Mouse (Mus musculus) right cerebral cortex, adult 2 months (tissue): ENCODE measurements around the gene Ccdc71.

Experiments
- DNase-seq, 2 experiments: peaks; one replicate each; pipeline ENCODE4 v3.0.0; 2021 to 2022; ENCODE audit warnings: low spot score in 2 of 2

The Ccdc71 gene

DNA sequence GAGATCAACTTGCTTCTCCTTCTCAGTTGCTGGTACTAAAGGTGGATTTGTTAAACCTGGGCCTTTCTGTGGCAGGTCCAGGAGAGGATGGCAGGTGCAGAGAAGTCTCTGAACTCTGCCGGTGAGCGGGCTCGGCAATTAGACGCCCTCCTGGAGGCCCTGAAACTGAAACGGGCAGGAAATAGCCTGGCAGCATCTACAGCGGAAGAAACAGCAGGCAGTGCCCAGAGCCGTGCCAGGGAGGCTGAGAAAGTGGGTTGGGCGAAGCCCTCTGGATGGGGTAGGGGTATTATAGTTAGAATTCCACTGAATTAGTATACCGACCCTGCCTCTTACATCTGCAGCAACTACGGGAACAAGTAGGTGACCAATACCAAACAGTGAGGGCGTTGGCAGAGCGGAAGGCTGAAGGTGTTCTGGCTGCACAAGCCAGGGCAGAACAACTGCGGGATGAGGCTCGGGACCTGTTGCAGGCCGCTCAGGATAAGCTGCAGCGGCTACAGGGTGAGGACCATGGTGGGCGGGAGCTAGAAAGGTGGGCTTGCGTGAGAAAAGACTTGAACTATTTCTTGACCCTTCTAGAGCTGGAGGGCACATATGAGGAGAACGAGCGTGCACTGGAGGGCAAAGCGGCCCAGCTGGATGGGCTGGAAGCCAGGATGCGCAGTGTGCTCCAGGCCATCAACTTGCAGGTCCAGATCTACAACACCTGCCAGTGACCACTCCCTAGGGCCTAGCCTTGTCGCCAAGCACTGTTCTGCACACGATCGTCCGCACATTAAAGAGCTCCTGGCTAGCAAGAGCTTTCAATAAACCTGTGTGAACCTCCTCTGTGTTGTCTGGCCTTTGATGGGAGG, 29.6 kb downstream of the Ccdc71 start:
- DNase-seq = no peak

DNA sequence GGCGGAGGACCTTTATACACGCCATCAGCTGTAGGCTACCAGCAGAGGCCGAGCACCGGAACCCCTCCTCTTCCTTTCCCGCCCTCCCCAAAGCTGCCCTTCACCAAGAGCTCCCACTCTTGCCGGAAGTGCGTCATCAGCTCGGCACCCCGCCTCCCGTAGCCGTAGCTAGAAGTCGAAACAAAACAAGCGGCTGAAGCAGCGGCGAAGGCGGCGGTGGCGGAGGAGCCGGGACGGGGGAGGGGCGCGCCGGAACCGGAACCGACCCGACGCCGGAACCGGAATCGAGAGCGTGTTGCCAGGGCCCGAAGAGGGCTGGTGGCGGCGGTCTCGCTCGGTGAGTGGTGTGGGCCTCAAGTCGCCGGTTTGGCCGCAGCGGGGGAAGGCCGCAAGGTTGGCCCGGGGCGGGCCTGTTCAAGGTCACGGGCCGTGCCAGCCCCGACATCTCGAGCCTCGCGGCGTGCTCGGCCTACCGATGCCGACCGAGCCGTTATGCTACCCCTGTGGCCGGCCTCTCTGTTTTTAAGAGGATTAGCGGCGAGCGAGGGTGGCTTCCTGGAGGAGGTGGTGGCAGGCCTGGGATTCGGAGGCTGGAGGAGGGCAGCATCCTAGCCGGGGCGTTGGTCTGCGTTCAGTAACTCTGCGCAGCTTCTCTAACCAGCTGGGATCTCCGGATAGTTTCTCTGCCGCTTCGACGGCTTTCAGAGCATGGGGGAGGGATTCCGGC, 30.4 kb downstream of the Ccdc71 start, which contains the start of gene Usp19:
Gene Usp19, plus strand, starts transcription at position 44 of the 727 bp plus-strand sequence.
- DNase-seq = peak; percentile 93 to 96

DNA sequence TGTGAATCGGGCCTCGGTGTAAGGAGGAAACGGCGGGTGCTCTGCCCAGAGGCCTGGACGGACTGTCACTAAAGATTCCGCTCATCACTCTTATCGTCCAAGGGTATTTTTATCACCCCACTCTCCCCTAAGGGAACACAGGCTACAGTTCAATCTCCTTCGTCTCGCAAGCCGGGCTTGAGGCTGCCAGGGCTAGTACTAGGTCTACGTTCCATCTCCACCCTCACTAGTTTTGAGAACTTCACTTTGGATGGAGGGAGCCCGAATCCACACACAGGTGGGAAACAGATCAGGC, 30.9 kb downstream of the Ccdc71 start:
- DNase-seq = no peak

DNA sequence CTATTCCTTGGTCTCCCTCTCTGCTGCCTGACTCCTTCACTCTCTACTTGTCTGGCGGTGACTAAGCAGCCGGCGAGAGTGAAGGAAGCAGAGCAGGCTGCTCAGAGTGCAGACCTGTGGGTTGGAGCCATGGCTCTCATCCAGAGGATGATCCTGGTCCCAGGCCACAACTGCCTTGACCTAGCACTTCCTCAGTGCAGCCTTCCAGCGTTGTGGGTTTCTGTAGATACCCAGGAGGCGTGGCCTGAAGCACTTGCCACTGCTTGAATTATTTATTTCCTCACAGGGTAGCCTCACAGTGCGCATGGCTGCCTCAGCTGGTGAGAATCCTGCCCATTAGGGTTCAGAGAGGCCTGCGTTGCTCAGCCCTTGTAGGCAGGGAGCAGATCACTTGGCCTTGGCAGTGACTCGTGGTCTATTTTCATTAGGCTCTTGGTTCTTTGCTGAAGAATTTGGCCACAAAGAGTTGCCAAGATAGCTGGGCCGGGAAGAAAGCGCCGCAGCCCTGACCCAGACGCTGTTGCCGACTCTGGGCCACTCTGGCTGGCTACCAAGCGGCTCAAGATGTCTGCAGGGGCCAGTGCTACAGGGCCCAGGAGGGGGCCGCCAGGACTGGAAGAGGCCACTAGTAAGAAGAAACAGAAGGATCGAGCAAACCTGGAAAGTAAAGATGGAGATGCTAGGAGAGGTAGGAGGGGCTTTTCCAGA, 31.9 kb downstream of the Ccdc71 start:
- DNase-seq = no peak

DNA sequence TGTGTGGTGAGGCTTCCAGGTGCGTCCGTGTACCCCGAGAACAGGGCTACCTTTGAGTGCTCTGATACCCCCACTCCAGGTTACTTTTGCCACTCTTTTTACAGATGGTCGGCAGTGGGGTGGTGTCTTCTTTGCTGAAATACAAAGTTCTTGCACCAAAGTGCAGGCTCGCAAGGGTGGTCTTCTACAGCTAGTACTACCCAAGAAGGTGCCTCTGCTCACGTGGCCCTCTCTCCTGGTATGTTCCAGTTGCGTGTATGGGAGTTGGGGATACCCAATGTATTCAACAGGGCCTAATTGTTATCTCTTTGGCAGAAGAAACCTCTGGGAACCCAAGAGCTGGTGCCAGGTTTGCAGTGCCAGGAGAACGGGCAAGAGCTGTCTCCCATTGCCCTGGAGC, 32.9 kb downstream of the Ccdc71 start:
- DNase-seq = no peak

DNA sequence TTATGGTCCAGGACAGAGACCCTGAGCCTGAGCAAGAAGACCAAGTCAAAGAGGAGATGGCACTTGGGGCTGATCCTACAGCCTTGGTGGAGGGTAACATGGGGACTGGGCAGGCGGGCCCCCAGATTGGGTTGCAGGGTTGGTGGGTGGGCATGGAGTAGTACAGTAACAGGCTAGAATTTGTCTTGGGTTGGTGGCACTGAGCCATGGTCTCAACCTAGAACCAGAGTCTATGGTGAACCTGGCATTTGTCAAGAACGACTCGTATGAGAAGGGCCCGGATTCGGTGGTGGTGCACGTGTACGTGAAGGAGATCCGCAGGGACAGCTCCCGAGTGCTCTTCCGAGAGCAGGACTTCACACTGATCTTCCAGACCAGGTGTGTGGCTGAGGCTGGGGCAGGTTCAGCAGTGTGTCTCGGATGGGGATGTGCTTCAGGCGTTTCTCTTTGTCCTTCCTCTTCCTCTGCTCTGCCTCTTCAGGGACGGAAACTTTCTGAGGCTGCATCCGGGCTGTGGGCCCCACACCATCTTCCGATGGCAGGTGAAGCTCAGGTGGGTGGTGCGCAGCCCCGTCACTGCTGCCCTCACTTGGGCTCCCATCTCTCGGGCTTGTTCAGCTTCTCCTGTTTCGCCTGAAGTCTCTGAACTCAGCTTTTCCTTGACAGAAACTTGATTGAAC, 34.0 kb downstream of the Ccdc71 start:
- DNase-seq = no peak

DNA sequence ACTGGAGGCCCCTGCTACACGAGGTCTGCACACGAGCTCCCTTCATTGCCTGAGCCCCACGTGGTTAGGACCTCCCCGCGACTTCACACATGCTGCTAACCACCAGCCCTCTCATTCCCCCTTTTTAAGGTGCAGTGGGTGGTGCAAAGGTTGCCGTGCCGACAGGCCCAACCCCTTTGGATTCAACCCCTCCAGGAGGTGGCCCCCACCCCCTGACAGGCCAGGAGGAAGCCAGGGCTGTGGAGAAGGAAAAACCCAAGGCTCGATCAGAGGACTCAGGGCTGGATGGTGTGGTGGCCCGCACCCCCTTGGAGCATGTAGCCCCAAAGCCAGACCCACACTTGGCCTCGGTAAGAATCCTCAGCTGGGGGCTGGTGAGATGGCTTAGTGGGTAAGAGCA, 34.6 kb downstream of the Ccdc71 start:
- DNase-seq = no peak

DNA sequence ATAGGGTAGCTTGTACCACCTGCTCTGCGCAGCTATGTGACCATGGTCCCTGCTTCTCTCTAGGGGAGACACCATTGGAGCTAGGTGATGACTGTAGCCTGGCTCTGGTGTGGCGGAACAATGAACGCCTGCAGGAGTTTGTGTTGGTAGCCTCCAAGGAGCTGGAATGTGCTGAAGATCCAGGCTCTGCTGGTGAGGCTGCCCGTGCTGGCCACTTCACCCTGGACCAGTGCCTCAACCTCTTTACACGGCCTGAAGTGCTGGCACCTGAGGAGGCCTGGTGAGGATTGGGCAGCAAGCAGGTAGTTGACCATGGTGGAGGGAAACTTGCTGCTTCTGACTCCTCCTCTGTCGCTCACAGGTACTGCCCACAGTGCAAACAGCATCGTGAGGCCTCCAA, 38.9 kb downstream of the Ccdc71 start:
- DNase-seq = no peak

DNA sequence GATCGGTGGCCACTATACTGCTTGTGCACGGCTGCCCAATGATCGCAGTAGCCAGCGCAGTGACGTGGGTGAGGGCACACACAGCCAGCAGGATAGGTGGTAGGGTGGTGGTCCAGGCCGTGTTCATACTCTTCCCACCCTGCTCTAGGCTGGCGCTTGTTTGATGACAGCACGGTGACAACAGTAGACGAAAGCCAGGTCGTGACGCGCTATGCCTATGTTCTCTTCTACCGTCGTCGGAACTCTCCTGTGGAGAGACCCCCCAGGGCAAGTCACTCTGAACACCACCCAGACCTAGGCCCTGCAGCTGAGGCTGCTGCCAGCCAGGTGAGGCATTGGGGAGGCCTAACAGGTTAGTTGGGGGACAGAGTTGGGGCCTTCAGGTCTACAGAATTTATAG, 39.6 kb downstream of the Ccdc71 start:
- DNase-seq = no peak

DNA sequence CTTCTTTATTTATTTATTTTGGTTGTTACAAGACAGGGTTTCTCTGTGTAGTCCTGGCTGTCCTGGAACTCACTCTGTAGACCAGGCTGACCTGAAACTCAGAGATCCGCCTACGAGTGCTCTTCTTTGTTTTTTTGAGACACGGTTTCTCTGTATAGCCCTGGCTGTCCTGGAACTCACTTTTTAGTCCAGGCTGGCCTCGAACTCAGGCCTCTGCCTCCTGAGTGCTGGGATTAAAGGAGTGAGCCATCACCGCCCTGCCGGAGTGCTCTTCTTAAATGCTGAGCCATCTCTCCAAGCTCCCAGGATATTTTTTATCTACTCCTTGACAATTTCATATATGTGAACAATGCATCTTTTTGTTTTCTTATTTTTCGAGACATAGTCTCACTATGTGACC, 46.6 kb downstream of the Ccdc71 start:
- DNase-seq = no peak

DNA sequence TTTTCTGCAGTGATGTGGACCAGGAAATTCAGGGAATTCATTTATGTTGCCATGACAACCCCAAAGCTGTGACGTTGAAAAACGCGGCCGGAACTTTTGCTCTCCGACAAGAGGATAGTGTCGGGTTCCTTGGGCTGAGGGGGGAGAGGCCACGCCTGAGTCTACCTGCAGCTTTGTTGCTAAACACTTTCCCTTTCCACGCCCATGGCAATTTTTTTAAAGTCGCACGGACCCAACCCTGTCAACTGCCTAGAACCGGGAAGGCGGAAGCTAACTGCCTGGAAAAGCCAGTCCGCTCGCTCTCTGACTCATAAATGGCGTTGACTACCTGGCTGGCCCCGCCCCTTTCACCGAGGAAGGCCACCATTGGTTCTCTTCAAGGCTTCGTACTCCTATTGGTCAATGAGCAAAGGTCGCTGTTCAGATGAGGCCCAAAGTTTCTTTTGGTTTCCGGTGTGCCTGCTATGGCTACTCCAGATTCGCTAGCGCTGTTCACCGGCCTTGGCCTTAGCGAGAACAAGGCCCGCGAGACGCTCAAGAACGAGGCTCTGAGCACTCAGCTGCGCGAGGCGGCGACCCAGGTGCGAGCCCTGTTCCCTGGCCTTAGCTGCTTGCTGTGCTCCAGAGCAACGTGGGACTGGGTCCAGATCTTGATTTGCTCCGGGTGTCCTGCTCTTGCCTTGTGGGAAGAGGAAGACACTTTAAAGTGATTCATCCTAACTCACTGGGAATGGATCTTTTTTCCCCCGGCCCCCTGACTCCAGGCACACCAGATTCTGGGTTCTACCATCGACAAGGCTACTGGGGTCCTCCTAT, 47.5 kb downstream of the Ccdc71 start, which contains the start of gene Qars:
Gene Qars, plus strand, starts transcription at position 88 of the 816 bp plus-strand sequence.
- peak; percentile 94 for DNase-seq

DNA sequence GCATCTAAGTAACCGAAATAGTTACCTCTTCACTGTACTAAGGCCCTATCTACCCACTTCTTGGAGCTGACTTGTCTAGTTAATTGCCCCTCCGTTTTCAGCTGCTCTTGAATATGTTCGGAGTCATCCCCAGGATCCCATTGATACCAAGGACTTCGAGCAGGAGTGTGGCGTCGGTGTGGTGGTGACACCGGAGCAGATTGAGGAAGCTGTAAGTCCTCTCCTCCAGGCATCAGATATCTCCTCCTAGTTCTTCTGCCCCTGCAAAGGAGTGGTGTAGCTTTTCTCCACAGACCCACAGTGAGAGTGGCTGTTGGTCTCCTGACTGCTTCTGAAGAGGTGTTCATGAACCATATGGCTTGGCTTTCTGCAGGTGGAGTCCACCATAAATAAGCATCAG, 48.4 kb downstream of the Ccdc71 start:
- DNase-seq = no peak
